Mouse (Mus musculus): ENCODE measurements around the gene Shank2.
A peak's percentile ranks its signal among the peaks of the same experiment; 100 is the strongest.

Shank2 gene

DNA sequence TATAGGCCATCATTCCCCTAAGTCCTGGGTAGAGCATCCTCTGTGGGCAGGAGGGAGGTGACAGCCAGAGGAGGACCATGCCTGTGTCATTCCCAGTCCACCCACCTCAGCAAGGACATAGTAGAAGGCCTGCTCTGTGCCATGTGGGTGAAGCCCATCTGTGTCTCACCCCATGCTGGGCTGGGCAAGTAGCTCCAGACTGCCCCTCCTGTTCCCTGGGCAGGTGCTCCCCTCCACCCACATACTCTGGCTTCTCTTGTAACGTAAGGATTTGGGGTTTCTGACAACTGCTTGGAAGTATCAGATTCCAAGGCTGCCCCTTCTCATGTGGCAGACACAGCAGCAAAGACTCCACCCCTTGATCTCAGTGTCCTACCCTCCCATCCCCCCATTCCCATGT lies 227.7 kb downstream of the Shank2 start:
- DNase-seq (ENCODE audit: low spot score in 2 of 2), result no peak

DNA sequence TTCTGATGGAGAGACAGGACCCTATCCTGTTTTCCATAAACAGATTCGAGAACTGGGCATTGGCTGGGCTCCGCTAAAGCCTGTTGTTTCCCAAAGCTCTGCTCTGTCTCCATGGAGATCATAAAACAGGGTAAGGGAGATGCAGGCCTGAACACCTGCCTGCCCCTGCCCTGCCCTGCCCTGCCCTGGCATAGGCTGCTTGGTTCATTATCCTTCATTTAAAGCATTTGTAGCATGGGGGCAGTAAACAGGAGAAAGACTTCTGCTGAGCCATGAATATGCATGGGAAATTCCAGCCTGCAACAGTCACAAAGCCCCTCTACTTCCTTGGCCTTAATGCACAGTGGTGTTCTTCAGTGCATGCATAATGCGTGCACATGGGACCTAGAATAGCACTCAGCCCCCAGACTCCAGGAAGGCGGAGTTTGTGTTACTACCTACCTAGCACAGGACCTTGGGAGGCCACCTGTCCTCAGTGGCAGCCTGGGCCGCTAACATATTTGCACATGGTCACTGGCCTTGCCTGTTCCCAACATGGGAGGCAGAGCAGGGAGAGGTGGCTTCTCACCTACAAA lies 230.5 kb downstream of the Shank2 start:
- no peak for DNase-seq (ENCODE audit: low spot score in 2 of 2)

DNA sequence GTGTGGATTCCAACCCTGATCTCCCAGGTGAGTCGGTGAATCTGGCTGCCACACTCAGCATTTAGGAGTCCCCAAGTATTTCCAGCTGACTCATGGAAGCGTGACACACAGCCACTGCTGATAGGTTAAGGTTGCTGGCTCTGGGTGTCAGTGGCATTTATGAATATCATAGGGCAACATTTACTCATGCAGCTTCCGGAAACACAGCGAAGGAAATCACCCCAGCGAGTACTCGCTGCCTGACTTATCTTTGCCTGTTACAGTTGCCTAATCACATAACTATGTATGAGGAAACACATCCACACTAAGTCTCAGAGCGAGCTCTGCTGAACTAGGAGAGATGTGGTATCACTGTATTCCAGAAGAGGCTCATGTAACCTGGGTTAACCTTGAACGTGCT lies 231.8 kb downstream of the Shank2 start:
- peak in 1 of 2 experiments; percentile 20 for DNase-seq (ENCODE audit: low spot score in 2 of 2)

DNA sequence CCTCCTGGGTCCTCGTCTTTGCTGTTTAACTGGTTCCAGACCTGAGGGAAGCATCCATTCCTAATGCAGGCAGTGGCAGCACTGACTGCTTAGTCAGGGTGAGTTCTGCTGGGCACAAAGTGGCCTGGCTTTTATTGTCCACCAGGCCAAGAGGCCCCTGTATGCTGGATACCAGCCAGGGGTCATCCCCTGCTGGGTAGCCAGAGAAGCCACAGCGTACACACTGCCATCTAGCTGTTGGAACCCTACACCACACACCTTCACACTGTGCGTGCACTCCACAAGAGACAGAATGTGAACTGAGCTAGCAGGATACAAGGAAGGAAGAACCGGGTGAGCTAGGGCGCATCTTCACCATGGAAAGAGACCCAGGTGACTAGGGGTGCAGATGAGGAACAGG lies 233.1 kb downstream of the Shank2 start:
- DNase-seq (ENCODE audit: low spot score in 2 of 2), result no peak

DNA sequence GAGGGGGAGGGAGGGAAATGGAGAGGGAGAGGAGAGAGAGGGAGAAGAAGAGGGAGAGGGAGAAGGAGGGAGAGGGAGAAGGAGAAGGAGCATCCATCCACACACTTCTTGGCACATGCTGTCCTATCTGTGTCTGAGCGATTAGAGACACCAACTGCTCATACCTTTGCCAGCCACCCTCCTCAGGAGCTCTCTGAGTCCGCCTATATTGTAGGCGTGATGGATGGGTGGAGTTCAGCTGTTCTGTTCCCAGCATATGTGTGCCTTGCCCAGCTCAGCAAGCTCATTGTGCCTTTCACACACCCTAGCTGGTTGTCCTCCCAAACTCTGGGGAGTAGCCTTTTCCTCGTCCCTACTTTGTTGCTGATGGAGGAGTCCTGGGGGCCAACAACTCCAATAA lies 233.8 kb downstream of the Shank2 start:
- no peak for DNase-seq (ENCODE audit: low spot score in 2 of 2)

DNA sequence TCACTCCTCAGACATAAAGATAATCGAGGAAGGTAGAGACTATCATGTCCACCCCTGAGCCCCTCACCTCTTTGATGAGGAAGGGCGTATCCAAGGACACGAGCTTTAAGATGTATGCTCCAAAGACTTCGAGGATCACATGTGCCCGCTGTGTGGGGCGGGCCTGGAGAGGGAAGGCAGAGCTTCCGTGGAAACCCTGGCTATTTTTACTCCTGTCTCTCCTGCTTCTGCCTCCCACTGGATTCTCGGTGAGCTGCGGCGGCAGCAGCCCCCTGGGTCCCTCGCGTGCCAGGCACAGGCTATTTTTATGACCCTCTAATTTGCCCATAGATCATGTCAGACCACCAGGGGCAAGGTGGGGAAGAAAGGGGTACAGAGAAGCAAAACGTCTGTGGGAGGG lies 235.1 kb downstream of the Shank2 start:
- no peak for DNase-seq (ENCODE audit: low spot score in 2 of 2)

DNA sequence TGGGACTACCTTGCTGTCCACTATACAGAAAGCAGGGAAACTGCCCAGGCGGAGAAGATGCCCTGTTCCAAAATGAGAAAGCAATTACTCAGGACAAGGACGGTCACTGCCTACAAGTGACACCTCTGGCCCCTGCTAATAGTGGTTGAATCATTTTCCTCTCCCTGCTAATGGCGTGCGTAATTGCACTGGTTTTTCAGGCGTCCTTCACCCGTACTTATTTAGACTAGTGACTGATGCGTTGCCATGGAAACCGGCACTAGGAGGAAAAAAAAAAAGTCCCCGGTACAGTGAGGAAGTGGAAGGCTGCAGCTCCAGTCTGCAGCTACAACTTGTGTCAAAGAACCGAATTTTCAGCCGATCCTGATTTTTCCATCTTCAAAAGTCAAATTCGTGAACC lies 236.7 kb downstream of the Shank2 start:
- no peak for DNase-seq (ENCODE audit: low spot score in 2 of 2)

DNA sequence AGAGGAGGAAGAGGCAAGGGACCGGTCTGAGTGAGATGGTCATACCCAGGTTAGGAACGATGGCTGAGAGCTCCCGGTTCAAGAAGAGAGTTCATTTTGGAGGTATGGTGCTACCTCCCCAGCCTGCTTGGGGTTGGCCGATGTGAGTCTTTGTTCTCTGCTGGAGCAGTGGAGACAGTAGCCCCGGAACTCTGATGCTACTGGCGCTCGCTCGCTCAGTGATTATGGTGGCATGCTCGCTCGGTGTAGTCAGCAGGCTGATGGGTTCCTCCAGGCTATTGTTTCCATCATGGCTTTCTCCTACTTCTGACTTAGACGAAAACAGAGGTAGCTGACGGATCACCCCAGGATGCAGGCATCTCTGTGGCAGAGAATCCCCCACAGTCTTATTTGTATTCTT lies 237.3 kb downstream of the Shank2 start:
- DNase-seq (ENCODE audit: low spot score in 2 of 2), result no peak

DNA sequence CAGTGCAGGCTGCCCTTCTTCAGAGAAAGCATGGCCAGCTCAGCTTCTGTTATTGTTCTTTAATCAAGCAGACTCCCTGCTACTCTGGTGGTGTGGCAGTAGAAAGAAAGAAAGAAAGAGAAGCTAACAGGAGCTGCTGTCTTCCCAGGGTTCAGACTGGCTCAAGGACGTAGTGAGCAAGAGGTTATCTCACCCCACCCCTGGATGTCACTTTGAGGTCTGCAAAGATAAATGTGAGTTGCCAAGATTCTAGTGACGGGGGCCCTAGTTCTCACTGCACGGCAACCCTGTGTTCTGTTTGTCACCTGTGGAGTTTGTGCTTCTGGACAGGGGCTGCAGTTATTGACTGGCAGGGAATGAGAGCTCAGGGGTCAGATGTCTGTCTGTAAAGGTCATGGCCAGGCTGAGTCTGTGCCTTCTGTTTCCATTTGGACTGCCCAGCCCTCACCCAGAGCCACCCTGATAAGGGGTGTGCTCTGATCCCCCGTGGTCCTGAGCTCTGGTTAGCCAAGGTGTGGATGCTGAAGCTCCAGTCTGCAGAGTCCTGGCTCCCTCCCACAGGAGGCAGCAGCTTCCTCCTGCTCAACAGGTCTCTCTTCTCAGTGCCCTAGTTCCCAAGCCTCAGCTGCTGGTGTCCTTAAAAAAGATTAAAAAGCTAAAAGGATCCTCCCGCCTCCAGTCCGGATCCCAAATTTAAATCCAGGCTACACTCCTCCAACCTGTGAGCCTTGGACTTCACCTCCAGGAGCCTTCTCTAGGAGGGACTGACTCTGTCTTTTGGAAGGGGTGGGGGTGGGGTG lies 238.0 kb downstream of the Shank2 start:
- DNase-seq (ENCODE audit: low spot score in 2 of 2), result no peak

DNA sequence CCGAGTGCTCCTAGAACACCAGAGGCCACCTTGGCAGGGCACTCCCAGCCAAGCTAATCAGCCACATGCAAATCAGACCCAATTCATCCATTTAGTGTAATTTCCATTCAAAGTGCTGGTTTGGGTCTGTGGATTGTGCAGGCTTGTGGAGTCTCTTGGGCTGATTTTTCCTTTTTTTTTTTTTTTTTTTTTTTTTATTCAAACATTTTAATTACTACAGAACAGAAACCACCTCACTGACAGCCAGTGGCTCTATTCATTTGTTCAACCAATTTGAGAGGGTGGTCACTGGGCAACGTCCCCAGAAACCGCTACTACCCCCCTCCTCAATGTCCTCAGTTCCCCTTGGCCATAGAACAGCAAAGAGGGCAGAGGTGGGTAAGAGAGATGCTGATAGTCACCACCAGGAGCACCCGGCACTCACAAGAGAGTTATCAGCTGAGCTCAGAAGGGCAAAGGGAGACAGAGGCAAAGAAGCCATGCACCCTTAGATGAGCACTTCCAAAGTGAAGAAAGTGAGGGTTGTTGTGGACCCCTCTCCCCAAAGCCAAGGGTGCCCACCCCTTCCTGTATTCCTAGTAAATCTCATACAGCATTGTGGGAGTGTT lies 239.1 kb downstream of the Shank2 start:
- DNase-seq (ENCODE audit: low spot score in 2 of 2), result no peak

DNA sequence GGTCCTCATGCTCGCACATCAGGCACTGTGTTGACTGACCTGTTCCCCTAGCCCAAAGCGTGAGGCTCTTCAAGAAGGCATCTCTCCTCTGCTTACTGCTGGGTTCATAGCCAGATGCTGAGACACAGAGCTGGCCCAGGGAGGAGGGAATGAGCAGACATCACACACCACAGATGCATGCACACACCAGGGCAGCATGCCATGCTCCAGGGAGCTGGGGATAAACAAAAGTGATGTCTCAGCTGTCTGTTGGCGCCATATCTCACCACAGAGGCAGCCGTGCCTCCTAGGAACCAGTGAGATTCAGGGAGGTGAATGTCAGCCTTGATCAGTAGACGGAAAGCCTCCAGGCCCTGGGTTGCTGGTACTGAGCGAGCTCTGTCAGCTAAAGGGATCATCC lies 242.5 kb downstream of the Shank2 start:
- no peak for DNase-seq (ENCODE audit: low spot score in 2 of 2)

DNA sequence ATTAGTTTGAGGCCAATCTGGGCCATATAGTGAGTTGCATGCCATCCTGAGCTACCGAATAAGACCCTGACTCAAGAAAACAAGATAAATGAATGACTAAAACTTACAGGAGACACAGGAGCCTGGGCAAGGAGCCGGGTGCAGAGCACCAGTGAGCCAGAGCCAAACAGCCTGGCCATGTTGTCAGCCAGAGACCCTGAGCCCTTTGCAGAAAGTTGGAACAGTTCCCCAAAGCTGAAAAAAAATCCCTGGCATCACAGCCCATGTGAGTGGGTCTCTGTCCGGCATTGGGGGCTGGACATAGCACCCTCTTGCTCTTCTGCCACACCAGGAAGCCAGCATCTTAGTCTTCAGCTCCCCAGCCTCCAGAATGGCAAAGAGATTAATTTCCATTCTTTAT lies 244.5 kb downstream of the Shank2 start:
- no peak for DNase-seq (ENCODE audit: low spot score in 2 of 2)

DNA sequence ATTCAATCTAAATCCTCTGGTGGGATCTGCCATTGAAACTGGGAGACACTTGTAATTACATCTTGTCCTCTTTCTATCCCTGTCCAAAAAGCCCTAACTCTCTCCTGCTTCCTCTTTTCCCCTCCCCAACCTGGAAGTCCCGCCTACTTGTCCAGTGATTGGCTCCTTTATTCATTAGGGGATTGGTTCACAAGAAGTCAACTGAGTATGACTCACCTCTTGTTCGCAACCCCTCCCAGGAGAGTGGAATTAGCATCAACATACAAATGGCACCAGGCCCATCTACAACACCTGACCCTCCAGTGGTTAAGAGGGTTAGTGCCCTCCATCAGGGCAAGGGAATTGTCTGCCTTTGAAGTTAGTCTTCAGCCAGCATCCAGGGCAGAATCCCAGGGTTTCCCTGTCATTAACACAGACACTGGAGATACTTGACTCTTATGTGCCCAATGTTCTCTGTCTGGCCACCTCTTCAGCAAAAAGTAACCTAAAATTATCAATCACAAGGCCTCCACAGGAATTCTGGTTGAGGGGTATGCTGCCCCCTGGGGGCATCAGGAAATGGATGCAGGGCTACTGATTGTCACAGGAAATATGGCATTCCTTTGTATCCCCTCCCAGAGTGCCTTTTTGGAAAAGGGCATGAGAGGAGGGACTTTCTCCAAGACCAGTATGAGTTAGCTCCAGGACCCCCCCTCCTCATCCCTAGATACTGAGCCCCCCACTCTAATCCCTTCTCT lies 247.1 kb downstream of the Shank2 start:
- no peak for DNase-seq (ENCODE audit: low spot score in 2 of 2)

DNA sequence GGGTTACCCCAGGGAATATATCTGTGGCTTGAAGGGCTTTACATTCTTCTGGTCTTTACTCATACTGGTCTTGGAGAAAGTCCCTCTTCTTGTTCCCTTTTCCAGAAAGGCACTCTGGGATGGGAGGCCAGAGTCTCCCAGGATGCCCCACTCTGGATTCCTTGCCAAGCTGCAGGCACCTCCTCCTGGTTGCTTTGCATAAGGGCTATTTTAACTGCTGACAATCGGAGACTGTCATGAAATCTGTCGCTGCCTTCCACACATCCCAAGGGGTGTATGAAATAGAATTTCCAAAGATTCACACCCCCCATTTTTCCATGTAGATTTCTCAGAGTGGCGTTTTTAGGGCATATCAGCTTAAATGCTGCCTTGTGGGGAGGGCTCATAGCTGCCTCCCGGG lies 249.1 kb downstream of the Shank2 start:
- no peak for DNase-seq (ENCODE audit: low spot score in 2 of 2)

DNA sequence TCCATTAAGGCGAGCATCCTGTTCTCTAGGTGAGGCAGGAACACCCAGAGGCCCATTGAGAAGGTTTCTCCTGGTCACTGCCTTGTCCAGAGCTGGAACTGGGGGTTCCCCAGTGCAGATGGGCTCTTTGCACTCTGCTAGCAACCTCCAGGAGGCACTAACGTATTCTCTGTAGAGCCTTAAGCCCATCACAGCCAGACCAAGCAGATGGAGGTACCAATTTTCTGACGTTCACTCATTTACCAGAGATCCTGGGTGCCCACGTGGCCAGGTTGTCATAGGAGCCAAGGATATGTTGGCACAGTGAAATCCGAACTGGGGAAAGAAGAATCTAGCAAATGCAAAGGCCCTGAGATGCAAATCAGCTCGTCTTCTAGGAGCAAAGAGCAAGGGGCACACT lies 249.5 kb downstream of the Shank2 start:
- no peak for DNase-seq (ENCODE audit: low spot score in 2 of 2)

DNA sequence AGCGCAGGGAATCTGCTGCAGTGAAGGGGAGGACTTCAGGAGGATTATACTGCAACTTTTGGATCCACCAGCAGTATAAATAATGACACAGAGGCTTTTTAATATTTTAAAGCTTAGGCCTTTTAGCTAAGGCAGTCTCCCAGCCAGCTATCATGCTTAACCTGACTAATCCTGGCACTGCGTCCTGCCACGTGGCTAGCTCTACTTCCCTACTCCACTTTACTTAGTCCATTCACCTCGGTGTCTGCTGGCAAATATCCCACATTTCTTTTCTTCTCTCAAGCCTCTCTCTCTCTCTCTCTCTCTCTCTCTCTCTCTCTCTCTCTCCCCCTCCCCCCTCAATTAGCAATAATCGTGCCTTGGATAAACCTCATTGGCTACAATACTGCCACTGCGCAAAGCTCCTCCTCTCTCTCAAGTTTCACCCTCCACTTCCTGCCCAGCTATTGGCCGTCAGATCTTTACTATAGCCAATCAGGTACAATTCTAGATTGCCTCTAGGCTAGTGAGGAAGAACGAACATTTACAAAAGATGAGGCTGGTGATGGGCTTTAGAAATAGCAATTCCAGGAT lies 253.0 kb downstream of the Shank2 start:
- no peak for DNase-seq (ENCODE audit: low spot score in 2 of 2)

DNA sequence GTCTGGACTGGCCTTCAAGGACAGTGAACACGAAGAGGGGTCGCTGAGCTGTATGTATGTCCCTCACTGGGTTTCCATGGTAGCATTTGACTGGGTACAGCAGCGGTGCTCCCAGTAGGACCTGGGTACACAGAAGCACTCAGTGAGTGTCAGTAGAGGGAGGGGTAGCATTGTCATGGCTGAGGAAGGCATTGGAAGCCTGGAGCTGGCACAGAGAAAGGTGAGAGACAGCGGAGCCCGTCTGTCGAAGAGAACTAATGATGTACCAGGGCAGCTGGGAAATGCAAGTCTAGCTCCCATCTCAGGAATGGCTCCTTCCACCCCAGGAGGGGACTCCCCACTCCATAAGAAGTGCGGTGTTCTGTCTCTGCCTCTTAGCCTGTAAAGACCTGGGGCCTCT lies 256.1 kb downstream of the Shank2 start:
- no peak for DNase-seq (ENCODE audit: low spot score in 2 of 2)

DNA sequence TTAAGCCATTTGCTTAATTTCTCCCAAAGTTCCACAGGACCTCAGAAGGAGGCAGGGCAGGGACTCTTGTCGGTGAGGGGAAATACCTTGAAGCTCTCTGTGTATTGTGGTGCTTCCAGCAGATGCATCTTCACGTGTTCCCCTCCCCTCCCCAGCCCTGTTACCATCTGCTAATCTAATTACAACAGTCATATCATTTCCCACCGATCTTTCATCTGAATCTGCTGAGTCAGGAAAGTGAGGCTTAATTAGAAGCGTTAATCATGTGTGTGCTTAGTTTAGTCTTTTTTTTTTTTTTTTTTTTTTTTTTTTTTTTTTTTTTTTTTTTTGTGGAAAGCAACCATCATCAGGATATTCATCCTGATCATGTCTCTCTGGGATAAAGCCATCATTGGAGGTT lies 256.6 kb downstream of the Shank2 start:
- DNase-seq (ENCODE audit: low spot score in 2 of 2), result no peak

DNA sequence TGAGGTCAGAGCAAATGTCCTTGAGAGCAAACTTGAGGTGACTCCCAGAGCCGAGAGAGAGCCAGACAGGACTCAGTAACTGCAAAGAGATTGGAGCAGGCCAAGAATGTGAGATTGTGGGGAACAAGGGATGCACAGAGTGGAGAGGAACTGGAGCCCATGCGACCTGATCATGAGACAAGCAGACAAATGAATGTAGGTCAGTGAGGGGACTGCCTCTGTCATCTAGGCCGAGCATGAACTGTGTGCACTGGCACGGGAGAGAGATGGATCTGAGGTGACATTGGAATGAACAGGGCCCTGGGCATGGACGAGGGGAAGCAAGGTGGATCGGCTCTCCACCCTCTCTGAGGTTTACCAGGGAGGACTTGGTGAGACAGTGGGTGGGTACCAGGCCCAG lies 260.9 kb downstream of the Shank2 start:
- no peak for DNase-seq (ENCODE audit: low spot score in 2 of 2)

DNA sequence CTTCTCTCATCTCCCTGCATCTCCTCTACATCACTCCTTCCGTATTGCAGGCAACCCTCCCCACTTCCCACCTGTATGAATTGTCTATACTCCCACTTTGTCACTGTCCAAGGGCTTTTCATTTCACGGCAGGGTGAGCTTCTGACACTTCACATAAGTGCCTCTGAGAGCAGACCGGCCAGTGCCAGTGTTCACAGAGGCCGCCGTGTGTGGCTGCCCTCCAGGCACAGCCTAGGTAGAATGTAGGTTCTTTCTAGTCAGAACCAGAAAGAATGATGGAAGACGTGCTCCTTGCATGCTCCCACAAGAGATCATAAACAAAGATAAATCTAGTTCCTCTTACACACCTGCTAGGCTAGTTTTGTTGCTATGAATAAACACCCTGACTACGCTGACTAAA lies 265.0 kb downstream of the Shank2 start:
- DNase-seq (ENCODE audit: low spot score in 2 of 2), result peak; percentile 7 to 17

DNA sequence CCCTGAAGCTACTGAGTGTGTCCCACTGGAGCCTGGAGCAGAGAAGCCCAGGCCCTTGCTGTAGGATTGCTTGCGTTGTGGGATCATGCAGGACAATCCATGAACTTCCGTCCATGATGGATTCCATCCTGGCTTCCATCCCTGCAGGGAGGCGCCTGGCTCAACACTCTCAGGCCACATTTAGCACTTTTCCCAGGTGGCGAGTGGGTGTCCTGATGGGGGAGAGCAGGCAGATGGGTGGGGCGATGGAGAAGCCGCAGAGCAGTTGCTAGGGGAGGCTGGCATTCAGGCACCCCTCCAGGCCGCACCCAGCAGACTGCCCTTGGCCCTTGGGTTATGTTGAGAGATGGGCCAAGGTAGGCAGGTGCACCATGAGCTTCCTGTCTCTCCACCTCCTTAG lies 266.6 kb downstream of the Shank2 start:
- DNase-seq (ENCODE audit: low spot score in 2 of 2), result no peak

DNA sequence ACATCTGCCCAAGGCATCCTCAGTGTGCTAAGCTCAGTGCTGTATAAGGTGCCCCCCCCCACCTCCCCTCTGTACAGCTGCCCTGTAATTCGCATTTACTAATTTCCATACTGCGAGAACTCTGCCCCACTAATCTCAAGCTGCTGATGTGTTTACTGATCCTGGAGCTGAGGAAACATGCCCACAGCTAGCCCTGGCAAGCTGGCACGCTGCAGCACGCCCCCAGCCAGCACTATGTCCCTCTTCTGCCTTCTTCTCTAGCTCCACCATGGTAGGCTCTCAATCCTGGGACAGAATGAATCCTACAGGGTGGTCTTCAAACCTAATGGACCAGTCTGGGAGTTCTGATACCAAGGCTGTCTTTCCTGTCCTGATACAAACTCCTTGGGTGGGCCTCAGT lies 267.1 kb downstream of the Shank2 start:
- peak; percentile 47 to 51 for DNase-seq (ENCODE audit: low spot score in 2 of 2)

All from urinary bladder, postnatal 36 days (tissue).